Mouse (Mus musculus): ENCODE measurements around the gene Arhgef26. TPM values are rescaled to one million over a fixed set of nuclear protein-coding genes. Genes with fewer than 3 reads are reported as not detected.

The Arhgef26 gene
- 7.8 and 8.8 TPM in 2 replicates for polyA plus RNA-seq (2015; fragmentation: Nextera tagmentation; extraction: Ambion mirVana)

DNA sequence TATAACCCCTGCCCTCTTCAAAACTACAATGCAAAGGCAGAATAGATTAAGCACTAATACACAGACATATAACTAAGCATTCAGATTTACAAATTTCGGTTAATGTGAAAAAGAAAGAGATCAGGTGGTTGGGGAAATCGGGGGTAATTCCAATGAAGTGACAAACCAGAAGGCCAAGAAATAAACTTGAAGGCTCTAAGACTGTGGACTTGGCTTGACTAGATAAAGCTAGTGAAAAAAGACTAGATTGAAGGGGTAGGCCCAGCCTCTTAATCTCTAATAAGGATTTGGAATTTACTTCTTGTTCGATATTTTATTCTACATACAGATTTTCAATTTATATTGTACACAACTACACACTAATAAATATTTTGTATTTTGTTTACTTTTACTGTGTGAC is at the start of gene Arhgef26:
Gene Arhgef26 (plus strand): TSS at position 301 of the 400 bp plus-strand sequence.
- Histone ChIP-seq H3K36me3 (ENCODE audit: insufficient read depth, low read length) (no peaks in the 10 kb centered on the region), H3K9ac (ENCODE audit: low read depth, low read length) (peak within 1 kb of the TSS; percentile 79), H3K27me3 (ENCODE audit: insufficient read depth, low read length) (no peaks in the 10 kb centered on the region), H3K27ac (peak within 1 kb of the TSS; percentile 82), H3K4me2 (ENCODE audit: low read length) (peak within 1 kb of the TSS; percentile 91), H3K4me3 (replicated peaks; ENCODE audit: low read depth, low read length) (peak within 1 kb of the TSS; percentile 75), H3K4me1 (replicated peaks; ENCODE audit: insufficient read depth, low read length) (peaks cover 5% of the 10 kb centered on the region), H3K9me3 (replicated peaks; ENCODE audit: low read length) (no peaks in the 10 kb centered on the region)
- 83% methylated on average over 3 of the region's 3 CpGs for WGBS
- DNase-seq (ENCODE audit: low spot score) (no peak), ATAC-seq (replicated peaks; ENCODE audit: low FRiP score, low read depth) (no peak)
- TF ChIP-seq CTCF (IDR thresholded peaks at IDR 0.05; ENCODE audit: low read depth): no peak

DNA sequence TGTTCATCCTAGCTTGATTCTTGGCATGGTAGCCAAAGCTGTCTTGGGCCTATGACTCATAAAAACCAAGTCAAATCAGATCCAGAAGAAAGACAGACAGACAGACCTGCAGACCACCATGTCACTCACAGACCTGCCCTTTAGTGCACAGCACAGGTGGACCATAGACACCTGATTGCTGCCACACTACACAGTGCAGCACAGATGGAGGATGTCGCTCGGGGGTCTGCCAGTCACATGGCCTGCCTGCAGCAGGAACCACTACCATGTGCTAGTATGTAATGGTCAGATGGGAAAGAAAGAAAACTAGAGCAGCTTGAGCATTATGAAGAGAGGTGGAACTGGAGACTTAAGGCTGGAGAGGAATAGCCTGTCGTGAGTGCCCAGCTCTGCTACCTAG is 27.7 kb upstream of the Arhgef26 start:
- Histone ChIP-seq H3K27me3 (ENCODE audit: insufficient read depth, low read length) (no peaks in the 10 kb centered on the region), H3K9ac (ENCODE audit: low read depth, low read length) (no peak overlapping the region), H3K4me2 (ENCODE audit: low read length) (no peak overlapping the region), H3K9me3 (replicated peaks; ENCODE audit: low read length) (no peaks in the 10 kb centered on the region), H3K27ac (no peak overlapping the region), H3K4me3 (replicated peaks; ENCODE audit: low read depth, low read length) (no peak overlapping the region), H3K36me3 (ENCODE audit: insufficient read depth, low read length) (no peaks in the 10 kb centered on the region), H3K4me1 (replicated peaks; ENCODE audit: insufficient read depth, low read length) (no peaks in the 10 kb centered on the region)
- no peak for ATAC-seq (replicated peaks; ENCODE audit: low FRiP score, low read depth)
- 89% methylated on average over 3 of the region's 3 CpGs for WGBS
- TF ChIP-seq CTCF (IDR thresholded peaks at IDR 0.05; ENCODE audit: low read depth): no peak
- DNase-seq (ENCODE audit: low spot score): no peak

DNA sequence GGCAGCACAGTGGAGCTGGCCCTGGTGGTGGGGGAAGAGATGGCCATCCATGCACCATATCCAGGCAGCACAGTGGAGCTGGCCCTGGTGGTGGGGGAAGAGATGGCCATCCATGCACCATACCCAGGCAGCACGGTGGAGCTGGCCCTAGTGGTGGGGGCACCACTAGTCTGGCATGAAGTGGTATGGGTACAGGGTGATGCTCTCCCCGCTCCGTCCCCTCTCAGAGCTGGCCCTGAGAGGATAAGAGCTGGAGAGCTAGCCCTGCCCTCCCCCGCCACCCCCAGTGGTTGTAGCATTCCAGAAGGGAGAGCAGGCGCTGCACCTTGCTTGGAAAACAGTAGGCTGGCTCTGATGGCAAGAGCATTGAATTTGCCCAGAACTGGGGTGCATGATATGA is 26.9 kb upstream of the Arhgef26 start:
- ATAC-seq (replicated peaks; ENCODE audit: low FRiP score, low read depth) (peak; percentile 68), DNase-seq (ENCODE audit: low spot score) (no peak)
- no peaks in the 10 kb centered on the region for H3K4me1 ChIP-seq (replicated peaks; ENCODE audit: insufficient read depth, low read length)
- no peaks in the 10 kb centered on the region for H3K36me3 ChIP-seq (ENCODE audit: insufficient read depth, low read length)
- H3K27ac ChIP-seq: no peak overlapping the region
- H3K4me2 ChIP-seq (ENCODE audit: low read length): no peak overlapping the region
- H3K27me3 ChIP-seq (ENCODE audit: insufficient read depth, low read length): no peaks in the 10 kb centered on the region
- WGBS: 90% methylated on average over 5 of the region's 5 CpGs
- no peaks in the 10 kb centered on the region for H3K9me3 ChIP-seq (replicated peaks; ENCODE audit: low read length)
- TF ChIP-seq CTCF (IDR thresholded peaks at IDR 0.05; ENCODE audit: low read depth): no peak
- H3K4me3 ChIP-seq (replicated peaks; ENCODE audit: low read depth, low read length): no peak overlapping the region
- H3K9ac ChIP-seq (ENCODE audit: low read depth, low read length): no peak overlapping the region

DNA sequence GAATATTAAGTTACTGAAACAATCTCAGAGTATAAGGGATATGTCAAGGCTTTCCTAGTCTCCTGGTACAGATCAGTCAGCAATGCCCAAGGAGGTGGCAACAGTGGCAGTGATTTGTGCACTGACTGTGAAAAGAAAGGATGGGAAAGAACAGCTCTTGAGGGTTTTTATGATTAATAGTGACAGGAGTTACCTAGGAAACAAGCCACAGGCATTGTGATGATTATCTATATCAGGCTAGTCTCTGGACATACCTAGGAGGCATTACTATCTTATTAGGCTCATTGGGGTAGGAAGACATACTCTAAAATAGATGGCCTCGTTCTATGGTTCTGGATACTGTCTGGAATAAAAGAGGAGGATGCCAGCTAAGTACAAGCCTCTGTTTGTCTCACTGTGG is 13.4 kb upstream of the Arhgef26 start:
- Histone ChIP-seq H3K9ac (ENCODE audit: low read depth, low read length) (no peak overlapping the region), H3K4me2 (ENCODE audit: low read length) (no peak overlapping the region), H3K27me3 (ENCODE audit: insufficient read depth, low read length) (no peaks in the 10 kb centered on the region), H3K9me3 (replicated peaks; ENCODE audit: low read length) (no peaks in the 10 kb centered on the region), H3K36me3 (ENCODE audit: insufficient read depth, low read length) (no peaks in the 10 kb centered on the region), H3K4me1 (replicated peaks; ENCODE audit: insufficient read depth, low read length) (no peaks in the 10 kb centered on the region), H3K27ac (no peak overlapping the region), H3K4me3 (replicated peaks; ENCODE audit: low read depth, low read length) (no peak overlapping the region)
- TF ChIP-seq CTCF (IDR thresholded peaks at IDR 0.05; ENCODE audit: low read depth): no peak
- no peak for DNase-seq (ENCODE audit: low spot score)
- 73% methylated on average over 1 of the region's 1 CpGs for WGBS
- no peak for ATAC-seq (replicated peaks; ENCODE audit: low FRiP score, low read depth)

DNA sequence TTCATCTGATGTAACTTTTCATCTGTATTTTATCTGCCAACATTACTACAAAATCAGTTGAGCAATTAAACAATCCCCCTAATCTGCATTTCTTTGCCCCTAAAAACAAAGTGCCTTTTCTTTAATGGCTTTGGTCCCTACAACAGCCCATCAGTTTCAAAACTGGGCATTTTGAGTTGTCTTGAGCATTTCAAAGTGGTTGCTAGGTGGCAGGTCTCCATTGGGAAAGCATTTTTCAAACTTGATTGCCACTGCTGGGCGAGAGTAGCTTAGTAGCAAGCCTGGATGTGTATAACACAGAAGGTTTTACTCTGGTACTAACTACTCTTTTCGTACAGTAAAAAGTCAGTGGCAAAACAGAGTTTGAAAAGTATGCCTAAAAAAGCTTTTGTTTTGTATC is 10.2 kb upstream of the Arhgef26 start:
- no peaks in the 10 kb centered on the region for H3K4me1 ChIP-seq (replicated peaks; ENCODE audit: insufficient read depth, low read length)
- H3K9ac ChIP-seq (ENCODE audit: low read depth, low read length): no peak overlapping the region
- H3K27ac ChIP-seq: no peak overlapping the region
- H3K9me3 ChIP-seq (replicated peaks; ENCODE audit: low read length): no peaks in the 10 kb centered on the region
- ATAC-seq (replicated peaks; ENCODE audit: low FRiP score, low read depth) (no peak), DNase-seq (ENCODE audit: low spot score) (no peak)
- H3K27me3 ChIP-seq (ENCODE audit: insufficient read depth, low read length): no peaks in the 10 kb centered on the region
- TF ChIP-seq CTCF (IDR thresholded peaks at IDR 0.05; ENCODE audit: low read depth): no peak
- 86% methylated on average over 2 of the region's 2 CpGs for WGBS
- no peak overlapping the region for H3K4me3 ChIP-seq (replicated peaks; ENCODE audit: low read depth, low read length)
- H3K36me3 ChIP-seq (ENCODE audit: insufficient read depth, low read length): no peaks in the 10 kb centered on the region
- no peak overlapping the region for H3K4me2 ChIP-seq (ENCODE audit: low read length)

DNA sequence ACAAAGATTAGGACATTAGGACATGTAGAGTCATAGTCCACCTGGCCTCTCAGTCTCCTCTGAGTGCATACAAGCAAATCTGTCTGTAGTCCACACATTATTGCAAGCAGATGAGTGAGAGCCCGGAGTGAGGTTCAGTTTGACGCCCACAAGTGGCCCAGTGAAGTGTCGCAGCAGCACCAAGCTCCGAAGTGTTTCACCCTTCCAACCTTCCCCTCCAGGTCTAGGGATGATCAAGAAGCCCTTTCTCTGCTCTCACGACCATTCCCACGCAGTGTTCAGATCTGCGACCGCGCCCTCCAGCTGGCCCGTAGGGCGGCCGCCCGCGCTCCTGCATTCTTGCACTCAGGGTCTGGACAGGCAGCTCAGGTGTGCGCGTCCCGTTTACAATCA is 313 bp downstream of the Arhgef26 start:
- Histone ChIP-seq H3K9me3 (replicated peaks; ENCODE audit: low read length) (no peaks in the 10 kb centered on the region), H3K4me1 (replicated peaks; ENCODE audit: insufficient read depth, low read length) (peaks cover 5% of the 10 kb centered on the region), H3K9ac (ENCODE audit: low read depth, low read length) (peak overlapping the region; percentile 79), H3K27ac (peak overlapping the region; percentile 82), H3K27me3 (ENCODE audit: insufficient read depth, low read length) (no peaks in the 10 kb centered on the region), H3K4me3 (replicated peaks; ENCODE audit: low read depth, low read length) (peak overlapping the region; percentile 75), H3K36me3 (ENCODE audit: insufficient read depth, low read length) (no peaks in the 10 kb centered on the region), H3K4me2 (ENCODE audit: low read length) (peak overlapping the region; percentile 91)
- under 1% methylated on average over 17 of the region's 17 CpGs for WGBS
- ATAC-seq (replicated peaks; ENCODE audit: low FRiP score, low read depth) (no peak), DNase-seq (ENCODE audit: low spot score) (no peak)
- TF ChIP-seq CTCF (IDR thresholded peaks at IDR 0.05; ENCODE audit: low read depth): no peak

DNA sequence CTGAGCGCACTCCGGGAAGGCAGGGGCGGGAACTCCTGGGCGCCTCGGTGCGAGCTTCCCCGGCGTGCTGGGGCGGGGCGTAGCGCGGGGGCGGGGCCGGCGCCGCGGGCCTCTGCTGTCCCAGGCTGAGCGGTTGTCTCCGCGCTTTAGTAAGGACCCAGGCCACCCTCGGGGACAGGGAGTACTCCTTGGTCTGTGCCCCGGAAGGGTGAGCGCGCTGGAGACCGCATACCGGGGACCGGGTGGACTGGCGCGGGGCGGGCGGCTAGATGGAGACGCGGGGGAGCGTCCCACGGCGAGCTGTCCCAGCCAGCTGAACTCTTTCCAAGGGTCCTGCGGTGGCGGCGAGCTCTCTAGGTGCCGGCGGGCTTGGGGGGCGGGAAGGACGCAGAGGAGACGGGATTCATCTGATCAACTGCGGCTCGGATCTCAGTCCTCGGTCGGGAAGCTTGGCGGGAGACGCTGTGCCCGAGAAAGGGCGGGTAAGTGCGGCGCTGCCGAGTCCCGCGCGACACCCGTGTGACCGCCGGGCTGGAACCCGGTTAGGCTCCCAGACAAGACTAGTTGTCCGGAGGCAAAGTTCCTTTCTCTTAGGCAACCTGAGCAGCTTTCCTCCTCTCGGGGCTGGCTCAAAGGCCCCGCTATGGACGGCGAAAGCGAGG is 841 bp downstream of the Arhgef26 start:
- WGBS: under 1% methylated on average over 67 of the region's 68 CpGs
- ATAC-seq (replicated peaks; ENCODE audit: low FRiP score, low read depth) (peak; percentile 95), DNase-seq (ENCODE audit: low spot score) (peak; percentile 81)
- H3K4me2 ChIP-seq (ENCODE audit: low read length): peak overlapping the region; percentile 91
- peak overlapping the region; percentile 75 for H3K4me3 ChIP-seq (replicated peaks; ENCODE audit: low read depth, low read length)
- H3K27me3 ChIP-seq (ENCODE audit: insufficient read depth, low read length): no peaks in the 10 kb centered on the region
- TF ChIP-seq CTCF (IDR thresholded peaks at IDR 0.05; ENCODE audit: low read depth): no peak
- H3K27ac ChIP-seq: peak overlapping the region; percentile 82
- peak overlapping the region; percentile 79 for H3K9ac ChIP-seq (ENCODE audit: low read depth, low read length)
- no peaks in the 10 kb centered on the region for H3K9me3 ChIP-seq (replicated peaks; ENCODE audit: low read length)
- no peaks in the 10 kb centered on the region for H3K36me3 ChIP-seq (ENCODE audit: insufficient read depth, low read length)
- peaks cover 5% of the 10 kb centered on the region for H3K4me1 ChIP-seq (replicated peaks; ENCODE audit: insufficient read depth, low read length)

Measured in kidney, postnatal 0 days (tissue).